Mouse (Mus musculus) bone marrow, adult 2 months (tissue): ENCODE results near the gene Ipo9.

Experiments
- CTCF ChIP-seq: fragments of 200-500 bp; IDR thresholded peaks from 2 replicates; pipeline ENCODE4 v1.5.1; 2011; ENCODE audit warnings: low read length, control low read depth; ENCODE audit not compliant: control insufficient read depth, insufficient read depth
- POLR2A ChIP-seq: fragments of 200-500 bp; IDR thresholded peaks from 2 replicates; pipeline ENCODE4 v1.6.1; 2011; ENCODE audit warnings: low read depth, mild to moderate bottlenecking, control low read depth, low read length, borderline replicate concordance; ENCODE audit not compliant: control insufficient read depth

- TF ChIP-seq CTCF (no peak), POLR2A (no peak)
These were observed 45.1 kb downstream of the Ipo9 start for GRCm38 (mm10) chr1:135385161-135385560.
